Comparison of ENCODE assay signal across 8 mouse cellular contexts in the genomic region with DNA sequence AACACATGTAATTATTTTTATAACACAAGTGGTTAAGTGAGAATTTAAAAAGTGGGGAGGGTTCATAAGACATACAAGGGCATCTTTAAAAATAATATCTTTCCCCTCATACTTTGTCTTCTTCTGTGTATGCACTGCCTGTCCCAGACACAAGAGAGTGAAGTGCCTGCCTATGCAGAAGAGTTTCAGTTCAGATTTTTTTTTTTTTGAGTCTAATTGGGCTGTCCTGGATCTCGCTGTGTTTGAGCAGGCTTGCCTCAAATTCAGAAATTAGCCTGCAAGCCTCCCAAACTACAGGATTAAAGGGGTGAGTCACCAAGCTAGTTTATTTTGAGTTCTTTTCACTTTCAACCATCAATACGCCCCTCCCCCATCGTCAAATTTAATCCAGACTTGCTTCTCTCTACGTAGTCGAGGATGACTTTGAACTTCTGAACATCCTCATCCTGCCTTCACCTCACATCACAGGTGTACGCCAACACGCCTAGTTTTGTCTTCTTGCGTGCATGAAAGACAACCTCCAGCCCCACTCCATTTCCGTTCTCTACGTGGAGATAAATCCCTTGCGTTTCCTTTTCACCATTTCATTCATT. TPM values are rescaled to one million over a fixed set of nuclear protein-coding genes. Genes with fewer than 3 reads are reported as not detected.
DNase-seq lines count a peak whose midpoint lies in the region; ATAC-seq and TF ChIP-seq lines count a peak whose summit lies in the region.

No protein-coding gene starts in this region.

- TF ChIP-seq CTCF in kidney, postnatal 0 days (IDR thresholded peaks at IDR 0.05; ENCODE audit: low read depth), result no peak
- TF ChIP-seq CTCF in G1E (IDR thresholded peaks at IDR 0.05; ENCODE audit: low read depth, low read length), result no peak

- peak overlapping the region; percentile 53 for H3K4me2 ChIP-seq in kidney, postnatal 0 days (ENCODE audit: low read length)
- peak overlapping the region; percentile 65 for H3K4me2 ChIP-seq in forebrain, embryonic 12.5 days
- peak overlapping the region; percentile 66 for H3K4me2 ChIP-seq in limb, embryonic 15.5 days
- H3K4me2 ChIP-seq in stomach, embryonic 14.5 days (replicated peaks; ENCODE audit: low read depth, low read length), result peak overlapping the region; percentile 65

- DNase-seq in kidney, postnatal 0 days (ENCODE audit: low spot score), result no peak
- DNase-seq in kidney, adult 11 months, result no peak
- no peak for DNase-seq in G1E (ENCODE audit: low spot score)
- DNase-seq in cerebellum, postnatal 36 days, result no peak
- no peak for DNase-seq in kidney, adult 18-20 months

- no peaks in the 10 kb centered on the region for H3K36me3 ChIP-seq in kidney, postnatal 0 days (ENCODE audit: insufficient read depth, low read length)
- H3K36me3 ChIP-seq in G1E (replicated peaks), result no peaks in the 10 kb centered on the region
- no peaks in the 10 kb centered on the region for H3K36me3 ChIP-seq in forebrain, embryonic 12.5 days (replicated peaks)
- no peaks in the 10 kb centered on the region for H3K36me3 ChIP-seq in limb, embryonic 15.5 days
- H3K36me3 ChIP-seq in stomach, embryonic 14.5 days (ENCODE audit: control insufficient read depth, insufficient read depth, low read length), result no peaks in the 10 kb centered on the region

- peak overlapping the region; percentile 100 for H3K27ac ChIP-seq in kidney, postnatal 0 days
- peak overlapping the region; percentile 99 for H3K27ac ChIP-seq in forebrain, embryonic 12.5 days
- peak overlapping the region; percentile 100 for H3K27ac ChIP-seq in limb, embryonic 15.5 days
- H3K27ac ChIP-seq in stomach, embryonic 14.5 days (ENCODE audit: low read length), result peak overlapping the region; percentile 100

- H3K27me3 ChIP-seq in kidney, postnatal 0 days (ENCODE audit: insufficient read depth, low read length), result no peaks in the 10 kb centered on the region
- H3K27me3 ChIP-seq in G1E (ENCODE audit: insufficient read depth, low read length), result no peaks in the 10 kb centered on the region
- no peaks in the 10 kb centered on the region for H3K27me3 ChIP-seq in forebrain, embryonic 12.5 days
- no peaks in the 10 kb centered on the region for H3K27me3 ChIP-seq in limb, embryonic 15.5 days
- no peaks in the 10 kb centered on the region for H3K27me3 ChIP-seq in stomach, embryonic 14.5 days (ENCODE audit: control insufficient read depth, insufficient read depth, low read length)

- H3K4me1 ChIP-seq in kidney, postnatal 0 days (replicated peaks; ENCODE audit: insufficient read depth, low read length), result no peaks in the 10 kb centered on the region
- peaks cover 24% of the 10 kb centered on the region for H3K4me1 ChIP-seq in G1E (ENCODE audit: insufficient read depth, low read depth, low read length)
- H3K4me1 ChIP-seq in forebrain, embryonic 12.5 days, result peaks cover 11% of the 10 kb centered on the region
- peaks cover 11% of the 10 kb centered on the region for H3K4me1 ChIP-seq in limb, embryonic 15.5 days
- H3K4me1 ChIP-seq in stomach, embryonic 14.5 days (ENCODE audit: control insufficient read depth, insufficient read depth, low read length), result 0 out of 2 replicates have a peak, but pooled peaks cover 2% of the 10 kb centered on the region

- H3K9ac ChIP-seq in kidney, postnatal 0 days (ENCODE audit: low read depth, low read length), result peak overlapping the region; percentile 31; the same call in 1 of the 2 replicates
- H3K9ac ChIP-seq in forebrain, embryonic 12.5 days, result peak overlapping the region; percentile 76
- H3K9ac ChIP-seq in limb, embryonic 15.5 days, result peak overlapping the region; percentile 31; the same call in 1 of the 2 replicates
- peak overlapping the region; percentile 25; the same call in 1 of the 2 replicates for H3K9ac ChIP-seq in stomach, embryonic 14.5 days (replicated peaks; ENCODE audit: low read depth, low read length)

- peak overlapping the region; percentile 71 for H3K4me3 ChIP-seq in kidney, postnatal 0 days (replicated peaks; ENCODE audit: low read depth, low read length)
- H3K4me3 ChIP-seq in G1E (ENCODE audit: low read depth, low read length), result peak overlapping the region; percentile 75
- peak overlapping the region; percentile 66 for H3K4me3 ChIP-seq in forebrain, embryonic 12.5 days (replicated peaks)
- peak overlapping the region; percentile 66 for H3K4me3 ChIP-seq in limb, embryonic 15.5 days
- H3K4me3 ChIP-seq in stomach, embryonic 14.5 days (ENCODE audit: low read depth, low read length), result peak overlapping the region; percentile 56

- WGBS in kidney, postnatal 0 days, result 2% methylated on average over 11 of the region's 11 CpGs
- WGBS in forebrain, embryonic 12.5 days, result 1% methylated on average over 11 of the region's 11 CpGs
- WGBS in limb, embryonic 15.5 days, result under 1% methylated on average over 11 of the region's 11 CpGs
- 1% methylated on average over 11 of the region's 11 CpGs for WGBS in stomach, embryonic 14.5 days

- no peaks in the 10 kb centered on the region for H3K9me3 ChIP-seq in kidney, postnatal 0 days (replicated peaks; ENCODE audit: low read length)
- no peaks in the 10 kb centered on the region for H3K9me3 ChIP-seq in G1E (replicated peaks)
- H3K9me3 ChIP-seq in forebrain, embryonic 12.5 days, result no peaks in the 10 kb centered on the region
- no peaks in the 10 kb centered on the region for H3K9me3 ChIP-seq in limb, embryonic 15.5 days
- no peaks in the 10 kb centered on the region for H3K9me3 ChIP-seq in stomach, embryonic 14.5 days (ENCODE audit: control insufficient read depth, low read depth, low read length)

- no peak for ATAC-seq in kidney, postnatal 0 days (replicated peaks; ENCODE audit: low FRiP score, low read depth)
- ATAC-seq in G1E (ENCODE audit: extremely low read depth, insufficient number of reproducible peaks, low FRiP score, poor library complexity, severe bottlenecking), result no peak
- ATAC-seq in forebrain, embryonic 12.5 days (ENCODE audit: low FRiP score), result peak; percentile 0; the same call in 1 of the 2 replicates
- ATAC-seq in limb, embryonic 15.5 days (ENCODE audit: insufficient number of reproducible peaks, low FRiP score, low TSS enrichment, low read depth), result no peak
- ATAC-seq in stomach, embryonic 14.5 days (ENCODE audit: insufficient number of reproducible peaks, insufficient read depth, low FRiP score, low read depth), result no peak

RNA-seq across cellular contexts. Expression of gene Slc2a3, which starts 8.7 kb away (rescaled TPM):
- polyA plus RNA-seq in kidney, postnatal 0 days (2015; fragmentation: Nextera tagmentation; extraction: Ambion mirVana), result 4.1 and 4.4 TPM in 2 replicates
- total RNA-seq in G1E (2014; fragmentation: Nextera tagmentation) (375 and 431 TPM in 2 replicates), G1E (2017) (371 and 387 TPM in 2 replicates)
- polyA plus RNA-seq in G1E (2012), result 73.2 and 97.6 TPM in 2 replicates
- polyA plus RNA-seq in forebrain, embryonic 12.5 days (2016; fragmentation: Nextera tagmentation; extraction: Ambion mirVana), result 17.7 and 24.2 TPM in 2 replicates
- polyA plus RNA-seq in limb, embryonic 15.5 days (2015; fragmentation: Nextera tagmentation; extraction: Ambion mirVana), result 91.6 and 100 TPM in 2 replicates
- polyA plus RNA-seq in stomach, embryonic 14.5 days (2014; fragmentation: Nextera tagmentation; extraction: Ambion mirVana), result 12.8 and 14.2 TPM in 2 replicates

RNA-seq across cellular contexts. Expression of gene Foxj2, which starts 9.6 kb away (rescaled TPM):
- 5.2 and 5.5 TPM in 2 replicates for polyA plus RNA-seq in kidney, postnatal 0 days (2015; fragmentation: Nextera tagmentation; extraction: Ambion mirVana)
- total RNA-seq in G1E (2014; fragmentation: Nextera tagmentation) (24.3 and 27.8 TPM in 2 replicates), G1E (2017) (3.9 and 4.0 TPM in 2 replicates)
- 18.6 and 20.5 TPM in 2 replicates for polyA plus RNA-seq in G1E (2012)
- polyA plus RNA-seq in forebrain, embryonic 12.5 days (2016; fragmentation: Nextera tagmentation; extraction: Ambion mirVana), result 5.7 and 5.8 TPM in 2 replicates
- 6.7 and 7.1 TPM in 2 replicates for polyA plus RNA-seq in limb, embryonic 15.5 days (2015; fragmentation: Nextera tagmentation; extraction: Ambion mirVana)
- polyA plus RNA-seq in stomach, embryonic 14.5 days (2014; fragmentation: Nextera tagmentation; extraction: Ambion mirVana), result 6.7 and 7.9 TPM in 2 replicates

RNA-seq across cellular contexts. Expression of gene C3ar1, which starts 45.8 kb away (rescaled TPM):
- polyA plus RNA-seq in kidney, postnatal 0 days (2015; fragmentation: Nextera tagmentation; extraction: Ambion mirVana), result 2.1 and 2.3 TPM in 2 replicates
- total RNA-seq in G1E (2014; fragmentation: Nextera tagmentation), result not detected in 2 replicates
- total RNA-seq in G1E (2017), result 0.23 and 0.38 TPM in 2 replicates
- not detected in 2 replicates for polyA plus RNA-seq in G1E (2012)
- 1.2 TPM in 2 replicates for polyA plus RNA-seq in forebrain, embryonic 12.5 days (2016; fragmentation: Nextera tagmentation; extraction: Ambion mirVana)
- polyA plus RNA-seq in limb, embryonic 15.5 days (2015; fragmentation: Nextera tagmentation; extraction: Ambion mirVana), result 3.9 and 4.6 TPM in 2 replicates
- 2.9 and 3.1 TPM in 2 replicates for polyA plus RNA-seq in stomach, embryonic 14.5 days (2014; fragmentation: Nextera tagmentation; extraction: Ambion mirVana)

Comparison
In these comparisons a context has a peak if more than half of its experiments do, and no peak if none do; other contexts are left out.
1. H3K9ac ChIP-seq: peak in every context shown above with its lines; median percentile 76 in forebrain, embryonic 12.5 days; 31 in kidney, postnatal 0 days; 31 in limb, embryonic 15.5 days; 25 in stomach, embryonic 14.5 days.